Mouse (Mus musculus) heart, embryonic 15.5 days (tissue): ENCODE data around the gene Ghdc. TPM values are rescaled to one million over a fixed set of nuclear protein-coding genes. Genes with fewer than 3 reads are reported as not detected.
A peak's percentile ranks its signal among the peaks of the same experiment; 100 is the strongest.

ENCODE experiments used
- ATAC-seq: fragments of 200-750 bp; cut with Nextera tagmentation; replicated peaks from 2 replicates; pipeline ENCODE4 v1.8.0; 2017; ENCODE audit warnings: low read depth, moderate TSS enrichment; ENCODE audit not compliant: insufficient number of reproducible peaks, insufficient read depth, low FRiP score
- H3K27ac ChIP-seq: fragments of 300-500 bp; sonication (generic); 2 replicates; pipeline ENCODE4 v1.5.1; 2015; ENCODE audit warnings: mild to moderate bottlenecking, inconsistent platforms
- H3K27me3 ChIP-seq: fragments of 300-500 bp; sonication (generic); 2 replicates; pipeline ENCODE4 v1.6.1; 2015; ENCODE audit warnings: inconsistent platforms
- H3K36me3 ChIP-seq: fragments of 300-500 bp; sonication (generic); 2 replicates; pipeline ENCODE4 v1.6.1; 2015; ENCODE audit warnings: mild to moderate bottlenecking, inconsistent platforms
- H3K4me1 ChIP-seq: fragments of 300-500 bp; sonication (generic); replicated peaks from 2 replicates; pipeline ENCODE4 v1.6.1; 2015; ENCODE audit warnings: inconsistent platforms
- H3K4me2 ChIP-seq: fragments of 300-500 bp; sonication (generic); 2 replicates; pipeline ENCODE4 v1.6.1; 2015; ENCODE audit warnings: inconsistent platforms, mild to moderate bottlenecking, moderate library complexity
- H3K4me3 ChIP-seq: fragments of 300-500 bp; sonication (generic); 2 replicates; pipeline ENCODE4 v1.5.1; 2015; ENCODE audit warnings: mild to moderate bottlenecking, inconsistent platforms
- H3K9ac ChIP-seq: fragments of 300-500 bp; sonication (generic); 2 replicates; pipeline ENCODE4 v1.6.1; 2015; ENCODE audit warnings: mild to moderate bottlenecking, inconsistent platforms
- H3K9me3 ChIP-seq: fragments of 300-500 bp; sonication (generic); replicated peaks from 2 replicates; pipeline ENCODE4 v1.6.1; 2016; ENCODE audit warnings: inconsistent platforms
- WGBS: fragments of 180-500 bp; shearing (Covaris S2); methylation state at CpG from one replicate; pipeline ENCODE4 v1.1.7; 2015; ENCODE audit warnings: mixed read lengths; 5-methylcytosine and 5-hydroxymethylcytosine counted together
- polyA plus RNA-seq: library from polyadenylated mRNA; unstranded; fragments of >200 nt; fragmentation: Nextera tagmentation; extraction: Ambion mirVana; gene quantifications from 2 replicates; pipeline ENCODE4 v1.2.1, GENCODE M21; 2015

The Ghdc gene
- polyA plus RNA-seq, 1 experiment from 2014 or later, result 5.5 TPM

DNA sequence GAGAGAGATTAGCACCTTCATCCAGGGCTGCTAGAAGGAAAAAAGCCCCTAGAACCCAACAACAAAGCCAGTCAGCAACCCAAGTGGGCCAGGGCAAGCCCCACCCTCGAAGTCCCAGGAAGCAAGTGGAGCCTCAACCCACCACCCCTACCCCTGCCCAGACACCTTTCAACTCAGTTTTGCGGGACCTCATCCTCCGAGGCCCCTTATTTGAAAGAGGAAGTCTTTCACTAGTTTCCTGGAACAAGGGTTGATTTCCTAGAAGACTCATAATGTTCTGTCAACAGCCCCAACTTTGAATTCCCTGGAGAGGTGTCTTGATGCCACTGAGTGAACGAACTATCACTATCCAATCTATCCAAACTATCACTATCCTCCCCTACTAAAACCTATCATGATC is 40.8 kb downstream of the Ghdc start:
- no peak for ATAC-seq
- no peak overlapping the region for H3K4me2 ChIP-seq

DNA sequence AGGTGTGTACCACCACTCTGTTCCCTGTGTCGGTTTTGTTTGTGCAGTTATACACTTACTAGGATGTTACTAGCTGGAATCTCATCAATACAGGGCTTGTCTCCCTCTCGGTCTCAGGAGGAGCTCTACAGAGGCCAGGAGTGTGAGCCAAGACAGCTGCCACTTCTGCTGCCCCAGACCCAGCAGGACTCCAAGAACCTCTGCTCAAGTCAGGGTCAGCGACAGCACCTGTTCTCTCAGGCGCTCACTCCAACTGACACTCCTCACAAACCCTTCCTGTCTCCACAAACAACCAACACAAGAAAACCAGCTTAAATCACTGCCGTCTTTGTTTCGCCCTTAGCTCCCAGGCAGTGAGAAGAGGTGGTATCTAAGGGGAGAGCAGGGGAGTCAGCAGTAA is 42.2 kb downstream of the Ghdc start:
- Histone ChIP-seq H3K27ac (no peak overlapping the region), H3K27me3 (no peaks in the 10 kb centered on the region), H3K4me2 (no peak overlapping the region), H3K9me3 (no peaks in the 10 kb centered on the region), H3K4me3 (no peak overlapping the region), H3K36me3 (peaks cover 7% of the 10 kb centered on the region; the same call in 1 of the 2 replicates), H3K9ac (no peak overlapping the region), H3K4me1 (peaks cover 18% of the 10 kb centered on the region)
- WGBS, result 79% methylated on average over 6 of the region's 6 CpGs
- no peak for ATAC-seq

More for the DNA sequence above, 40.8 kb downstream of the Ghdc start:
- 74% methylated on average over 4 of the region's 4 CpGs for WGBS
- H3K9ac ChIP-seq, result no peak overlapping the region
- peaks cover 7% of the 10 kb centered on the region; the same call in 1 of the 2 replicates for H3K36me3 ChIP-seq
- H3K4me1 ChIP-seq, result peaks cover 9% of the 10 kb centered on the region
- H3K9me3 ChIP-seq, result no peaks in the 10 kb centered on the region
- H3K27me3 ChIP-seq, result no peaks in the 10 kb centered on the region
- no peak overlapping the region for H3K4me3 ChIP-seq
- no peak overlapping the region for H3K27ac ChIP-seq

GRCm38 (mm10) chr11:100727201-100727600 is 43.6 kb downstream of the Ghdc start:
- Histone ChIP-seq H3K4me1 (peaks cover 28% of the 10 kb centered on the region), H3K4me2 (no peak overlapping the region), H3K27me3 (no peaks in the 10 kb centered on the region), H3K9me3 (no peaks in the 10 kb centered on the region), H3K36me3 (peaks cover 7% of the 10 kb centered on the region; the same call in 1 of the 2 replicates), H3K27ac (no peak overlapping the region), H3K9ac (no peak overlapping the region), H3K4me3 (no peak overlapping the region)
- 87% methylated on average over 3 of the region's 3 CpGs for WGBS
- ATAC-seq, result no peak

DNA sequence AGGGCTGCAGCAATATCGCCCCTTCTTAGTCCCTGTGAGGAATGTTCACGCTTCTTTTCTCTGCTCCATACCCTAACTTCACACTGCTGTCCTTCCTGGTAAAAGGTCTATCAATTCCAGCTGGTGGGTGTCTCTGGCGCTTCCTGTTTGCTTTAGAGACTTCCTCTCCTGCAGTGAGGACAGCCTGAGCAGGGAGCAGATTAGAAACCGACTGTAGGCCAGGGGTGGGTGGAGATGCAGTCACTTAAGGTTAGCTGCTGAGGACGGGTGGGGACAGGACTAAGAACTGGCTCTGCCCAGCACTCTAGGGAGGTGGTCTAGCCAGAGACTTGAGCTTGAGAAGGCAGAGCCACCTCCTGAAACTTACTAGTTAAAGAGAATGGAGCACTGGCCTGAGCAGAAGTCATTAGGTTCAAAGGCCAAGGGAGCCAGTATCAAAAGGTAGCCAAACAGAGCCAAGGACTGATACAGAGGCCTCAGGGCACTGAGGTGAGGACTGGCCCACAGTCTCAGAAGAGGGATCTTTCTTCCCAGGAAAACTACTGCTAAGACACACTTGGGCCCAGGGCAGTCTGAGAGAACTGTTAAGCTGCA is 45.7 kb downstream of the Ghdc start:
- 0 out of 2 replicates have a peak overlapping the region, but pooled peaks have one; percentile 2 for H3K4me2 ChIP-seq
- H3K27me3 ChIP-seq, result no peaks in the 10 kb centered on the region
- no peak for ATAC-seq
- 28% methylated on average over 5 of the region's 5 CpGs for WGBS
- peaks cover 7% of the 10 kb centered on the region; the same call in 1 of the 2 replicates for H3K36me3 ChIP-seq
- H3K4me3 ChIP-seq, result no peak overlapping the region
- H3K4me1 ChIP-seq, result peaks cover 49% of the 10 kb centered on the region
- no peaks in the 10 kb centered on the region for H3K9me3 ChIP-seq
- peak overlapping the region; percentile 68 for H3K27ac ChIP-seq
- peak overlapping the region; percentile 17; the same call in 1 of the 2 replicates for H3K9ac ChIP-seq

DNA sequence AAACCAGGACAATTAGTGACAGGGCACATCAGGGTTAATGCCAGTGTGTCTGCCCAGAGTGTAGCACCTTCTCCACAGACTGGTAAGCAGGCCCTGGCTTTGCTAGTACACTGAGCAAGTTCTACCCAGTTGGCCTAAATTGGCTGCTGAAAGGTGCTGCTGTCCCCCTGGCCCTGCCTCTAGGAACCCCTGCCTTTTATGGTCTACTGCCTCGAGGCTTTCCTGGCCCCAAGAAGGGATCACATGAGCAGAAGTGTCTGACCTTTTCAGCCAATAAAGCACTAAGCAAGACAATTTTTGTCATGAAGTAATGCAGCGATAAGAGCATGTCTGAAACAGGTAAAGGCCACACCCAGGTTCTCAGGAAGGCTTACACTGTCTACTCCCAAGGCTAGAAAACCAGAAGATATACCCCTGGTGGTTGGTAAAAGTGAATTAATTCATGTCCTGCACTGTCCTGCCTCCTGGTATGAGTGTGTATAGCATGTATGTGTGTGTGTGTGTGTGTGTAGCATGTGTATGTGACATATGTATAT is 48.2 kb downstream of the Ghdc start:
- Histone ChIP-seq H3K9me3 (no peaks in the 10 kb centered on the region), H3K27ac (peak overlapping the region; percentile 82), H3K4me1 (peaks cover 62% of the 10 kb centered on the region), H3K9ac (no peak overlapping the region), H3K36me3 (peaks cover 18% of the 10 kb centered on the region), H3K4me2 (peak overlapping the region; percentile 19), H3K4me3 (no peak overlapping the region), H3K27me3 (no peaks in the 10 kb centered on the region)
- no peak for ATAC-seq
- 40% methylated on average over 2 of the region's 2 CpGs for WGBS

DNA sequence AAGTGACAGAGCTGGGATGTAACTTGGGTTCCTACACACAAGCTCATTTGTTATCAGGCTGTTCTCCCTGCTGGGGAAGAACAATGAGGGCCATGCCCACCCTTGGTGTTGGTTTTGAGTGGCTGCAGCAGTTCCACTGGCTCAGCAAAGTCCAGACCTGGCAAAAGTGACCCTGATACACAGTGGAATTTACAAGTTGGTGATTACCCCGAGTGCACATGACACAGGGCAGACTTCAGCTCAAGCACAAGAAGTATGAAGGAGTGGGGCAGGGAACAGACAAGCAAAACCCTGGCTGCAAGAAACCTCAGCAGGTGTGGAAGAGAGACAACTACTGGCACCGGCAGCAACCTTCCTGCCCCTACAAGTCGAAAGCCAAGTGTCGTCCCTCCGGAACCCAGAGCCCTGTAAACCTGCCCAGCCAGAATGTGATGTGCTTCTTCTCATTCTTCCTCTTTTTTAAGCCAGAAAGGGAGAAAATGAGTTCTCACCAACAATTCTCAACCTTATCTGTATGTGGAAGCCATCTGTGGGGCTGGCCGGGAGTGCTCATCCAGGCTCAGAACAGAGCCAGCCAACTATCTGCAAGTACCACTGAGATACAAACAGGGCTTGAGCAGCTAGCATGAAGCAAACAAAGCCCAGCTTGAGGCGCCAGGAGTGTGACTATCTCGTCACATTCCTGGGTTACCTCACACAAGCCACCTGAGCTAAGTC is 48.8 kb downstream of the Ghdc start:
- peaks cover 62% of the 10 kb centered on the region for H3K4me1 ChIP-seq
- H3K27ac ChIP-seq, result peak overlapping the region; percentile 82
- no peak overlapping the region for H3K4me3 ChIP-seq
- peak overlapping the region; percentile 19 for H3K4me2 ChIP-seq
- no peaks in the 10 kb centered on the region for H3K27me3 ChIP-seq
- H3K36me3 ChIP-seq, result peaks cover 25% of the 10 kb centered on the region
- H3K9ac ChIP-seq, result peak overlapping the region; percentile 22; the same call in 1 of the 2 replicates
- no peaks in the 10 kb centered on the region for H3K9me3 ChIP-seq
- WGBS, result 31% methylated on average over 8 of the region's 8 CpGs
- ATAC-seq, result 0 out of 2 replicates have a peak, but pooled peaks have one; percentile 29

- peak overlapping the region; percentile 82 for H3K27ac ChIP-seq
- no peaks in the 10 kb centered on the region for H3K9me3 ChIP-seq
- no peaks in the 10 kb centered on the region for H3K27me3 ChIP-seq
- WGBS, result 46% methylated on average over 4 of the region's 4 CpGs
- no peak overlapping the region for H3K9ac ChIP-seq
- peak overlapping the region; percentile 19 for H3K4me2 ChIP-seq
- H3K36me3 ChIP-seq, result peaks cover 31% of the 10 kb centered on the region
- ATAC-seq, result no peak
- no peak overlapping the region for H3K4me3 ChIP-seq
- H3K4me1 ChIP-seq, result peaks cover 62% of the 10 kb centered on the region
These were observed 49.5 kb downstream of the Ghdc start for GRCm38 (mm10) chr11:100721254-100721653.

- ATAC-seq, result no peak
- H3K9ac ChIP-seq, result peak overlapping the region; percentile 19; the same call in 1 of the 2 replicates
- 35% methylated on average over 5 of the region's 5 CpGs for WGBS
These were observed 50.4 kb downstream of the Ghdc start for GRCm38 (mm10) chr11:100720345-100720744.

DNA sequence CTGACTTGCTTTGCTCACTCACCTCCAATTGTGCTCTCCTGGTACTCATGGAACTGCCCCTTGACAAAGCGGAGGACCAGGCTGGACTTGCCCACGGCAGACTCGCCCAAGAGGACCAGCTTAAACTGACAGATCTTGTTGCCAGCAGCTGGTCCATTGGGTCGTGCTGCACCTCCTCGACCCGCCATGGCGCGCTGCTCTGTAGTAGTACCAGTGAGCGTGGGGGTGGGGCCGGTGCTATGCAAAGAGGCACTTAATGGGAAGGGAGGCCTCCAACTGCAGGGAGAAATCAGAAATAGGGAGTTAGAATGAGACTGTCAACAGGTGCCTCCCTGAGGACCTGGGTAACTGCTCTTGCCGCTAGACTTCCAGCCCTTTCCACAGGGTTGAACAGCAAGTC is 50.9 kb downstream of the Ghdc start:
- Histone ChIP-seq H3K27ac (peak overlapping the region; percentile 82), H3K4me2 (no peak overlapping the region), H3K27me3 (no peaks in the 10 kb centered on the region), H3K36me3 (peaks cover 44% of the 10 kb centered on the region), H3K9me3 (no peaks in the 10 kb centered on the region), H3K9ac (no peak overlapping the region), H3K4me1 (peaks cover 56% of the 10 kb centered on the region), H3K4me3 (no peak overlapping the region)
- WGBS, result 76% methylated on average over 11 of the region's 11 CpGs
- no peak for ATAC-seq

More at GRCm38 (mm10) chr11:100720345-100720744, 50.4 kb downstream of the Ghdc start:
- Histone ChIP-seq H3K4me3 (no peak overlapping the region), H3K27me3 (no peaks in the 10 kb centered on the region), H3K9me3 (no peaks in the 10 kb centered on the region), H3K4me1 (peaks cover 60% of the 10 kb centered on the region), H3K27ac (peak overlapping the region; percentile 82), H3K4me2 (0 out of 2 replicates have a peak overlapping the region, but pooled peaks have one; percentile 19), H3K36me3 (peaks cover 40% of the 10 kb centered on the region)

GRCm38 (mm10) chr11:100719312-100719711 is 51.4 kb downstream of the Ghdc start:
- H3K4me3 ChIP-seq, result no peak overlapping the region
- H3K27me3 ChIP-seq, result no peaks in the 10 kb centered on the region
- H3K27ac ChIP-seq, result no peak overlapping the region; the same call in 1 of the 2 replicates
- peaks cover 46% of the 10 kb centered on the region for H3K36me3 ChIP-seq
- no peak overlapping the region for H3K4me2 ChIP-seq
- no peaks in the 10 kb centered on the region for H3K9me3 ChIP-seq
- 66% methylated on average over 3 of the region's 3 CpGs for WGBS
- H3K9ac ChIP-seq, result no peak overlapping the region
- ATAC-seq, result no peak
- H3K4me1 ChIP-seq, result peaks cover 54% of the 10 kb centered on the region

GRCm38 (mm10) chr11:100718866-100719265 is 51.9 kb downstream of the Ghdc start:
- H3K4me2 ChIP-seq, result no peak overlapping the region
- H3K9ac ChIP-seq, result no peak overlapping the region
- WGBS, result 87% methylated on average over 4 of the region's 4 CpGs
- no peak for ATAC-seq
- H3K9me3 ChIP-seq, result no peaks in the 10 kb centered on the region
- no peaks in the 10 kb centered on the region for H3K27me3 ChIP-seq
- H3K4me1 ChIP-seq, result peaks cover 56% of the 10 kb centered on the region
- H3K4me3 ChIP-seq, result no peak overlapping the region
- no peak overlapping the region for H3K27ac ChIP-seq
- H3K36me3 ChIP-seq, result peaks cover 46% of the 10 kb centered on the region
